Mouse (Mus musculus): Measurements from ENCODE around the gene Flrt1. TPM values are rescaled to one million over a fixed set of nuclear protein-coding genes. Genes with fewer than 3 reads are reported as not detected.
"Not testable (repeated sequence)": the region's sequence is repeated elsewhere in the genome, so short reads cannot be mapped to it uniquely, and the experiment has no call there.

Gene Flrt1
- total RNA-seq, 2 experiments from 2014 or later = 1.1 to 1.4 TPM

DNA sequence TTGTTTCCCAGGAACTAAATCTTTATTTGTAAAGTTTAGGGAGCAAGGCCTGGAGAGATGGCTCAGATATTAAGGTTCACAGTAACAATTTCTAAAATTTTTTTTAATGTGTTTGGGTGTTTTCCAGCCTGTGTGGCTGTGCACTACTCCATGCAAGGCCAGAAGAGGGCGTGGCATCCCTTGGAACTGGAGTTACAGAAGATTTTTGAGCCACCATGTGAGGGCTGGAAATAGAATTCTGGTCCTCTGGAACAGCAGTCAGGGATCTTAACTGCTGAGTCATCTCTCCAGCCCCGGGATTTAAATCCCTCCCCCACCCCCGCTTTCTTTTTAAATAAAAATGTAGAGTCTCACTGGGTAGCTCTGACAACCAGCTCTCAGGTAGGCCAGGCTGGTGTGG, 50.4 kb downstream of the Flrt1 start:
- no peak for DNase-seq (ENCODE audit: low spot score)
- intact Hi-C loops (cut with DNase I) = no loop called here

DNA sequence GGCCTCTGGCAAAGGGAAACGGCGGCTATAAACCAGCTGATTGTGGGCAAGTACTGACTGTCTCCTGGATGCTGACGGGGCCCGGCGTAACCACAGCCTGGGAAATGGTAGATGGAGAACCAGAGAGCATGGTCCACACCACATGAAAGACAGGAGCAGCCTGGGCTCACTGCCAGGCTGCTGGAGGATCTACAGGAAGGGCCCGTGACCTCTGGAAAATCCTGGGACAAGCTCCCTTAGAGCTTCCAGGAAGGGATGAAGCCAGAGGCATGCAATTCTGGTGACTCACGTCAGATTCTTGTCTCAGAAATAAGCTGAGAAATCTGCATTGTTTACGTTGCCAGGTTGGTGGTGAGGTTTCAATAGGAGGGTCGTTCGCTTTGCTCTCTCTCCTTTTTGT, 50.8 kb downstream of the Flrt1 start:
- no peak for DNase-seq (ENCODE audit: low spot score)
- intact Hi-C loops (cut with DNase I) = no loop called here

DNA sequence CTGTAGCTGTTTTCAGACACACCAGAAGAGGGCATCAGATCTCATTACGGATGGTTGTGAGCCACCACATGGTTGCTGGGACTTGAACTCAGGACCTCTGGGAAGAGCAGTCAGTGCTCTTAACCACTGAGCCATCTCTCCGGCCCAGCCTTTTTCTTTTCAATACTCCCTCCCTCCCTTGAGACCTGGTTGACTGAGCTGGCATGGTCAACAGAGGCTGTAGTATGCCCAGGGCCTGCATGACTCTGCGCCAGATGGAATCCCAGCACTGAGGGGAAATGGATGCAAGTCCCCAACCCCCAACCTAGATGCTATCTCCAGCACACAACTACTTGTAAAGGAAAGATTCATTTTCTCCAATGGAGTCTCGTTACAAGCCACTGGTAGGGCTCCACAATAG, 52.1 kb downstream of the Flrt1 start:
- intact Hi-C loops (cut with DNase I); DNase-seq (ENCODE audit: low spot score): not testable (repeated sequence)

DNA sequence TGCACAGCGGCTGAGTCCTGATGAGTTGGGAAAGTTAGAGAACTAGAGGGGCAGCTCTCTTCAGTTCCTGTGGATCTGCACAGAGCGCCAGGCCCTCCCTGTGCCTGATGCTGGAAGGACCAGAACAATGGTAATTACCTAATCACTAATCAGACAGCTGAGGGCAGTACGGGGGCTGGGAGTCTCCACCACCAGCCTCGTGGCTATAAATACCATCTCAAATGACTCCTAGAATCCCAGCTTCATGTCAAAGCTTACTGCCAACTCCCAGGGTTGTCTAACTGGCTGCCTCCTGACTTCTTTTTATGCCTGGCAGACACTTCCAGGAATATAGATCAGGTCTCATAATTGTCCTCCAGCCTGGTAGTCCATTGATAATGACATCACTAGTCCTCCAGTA, 60.8 kb downstream of the Flrt1 start:
- intact Hi-C loops (cut with DNase I) = no loop called here
- DNase-seq (ENCODE audit: low spot score) = no peak

DNA sequence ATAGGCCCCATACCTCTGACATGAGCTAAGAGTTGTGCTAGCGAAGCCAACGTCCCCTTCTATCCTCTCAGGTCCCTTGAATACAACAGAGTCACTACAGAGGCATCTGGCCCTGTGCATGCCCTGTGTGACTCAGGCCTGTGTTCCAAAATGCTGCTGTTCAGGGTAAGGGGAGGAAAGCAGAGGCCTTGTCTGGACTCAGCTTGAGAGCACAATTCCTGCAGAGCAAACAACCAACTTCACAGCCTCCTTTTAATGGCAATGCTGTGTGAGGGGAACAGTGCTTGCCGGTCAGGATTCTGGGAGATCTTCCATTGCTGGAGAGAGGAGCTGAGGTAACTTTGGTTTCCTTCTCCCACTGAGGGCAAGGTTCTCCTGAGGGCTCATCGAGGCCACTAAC, 61.2 kb downstream of the Flrt1 start:
- no peak for DNase-seq (ENCODE audit: low spot score)
- intact Hi-C loops (cut with DNase I) = no loop called here

Other genes starting within 250 kb of the Flrt1 start
- under 1 TPM; 0.55 to 0.73 TPM for gene Ccdc88b, start 247.5 kb downstream of the Flrt1 start, total RNA-seq (2021)
- 10 to 100 TPM; 29.2 to 32.6 TPM for gene Trmt112, start 196.0 kb downstream of the Flrt1 start, total RNA-seq (2021)
- gene Prdx5, start 195.6 kb downstream of the Flrt1 start, total RNA-seq (2021) = 100 to 1,000 TPM; 722 to 748 TPM
- gene Esrra, start 183.9 kb downstream of the Flrt1 start, total RNA-seq (2021) = 100 to 1,000 TPM; 146 to 156 TPM
- not detected for gene Catsperz, start 180.3 kb downstream of the Flrt1 start, total RNA-seq (2021)
- gene Kcnk4, start 171.2 kb downstream of the Flrt1 start, total RNA-seq (2021) = under 1 TPM; 0.20 to 0.36 TPM
- 10 to 100 TPM; 24.4 to 27.3 TPM for gene Bad, start 163.9 kb downstream of the Flrt1 start, total RNA-seq (2021)
- gene Gpr137, start 163.2 kb downstream of the Flrt1 start, total RNA-seq (2021) = 10 to 100 TPM; 35.0 to 38.8 TPM
- 100 to 1,000 TPM in 1 of 2 experiments, 10 to 100 TPM in 1; 83.5 to 112 TPM for gene Ppp1r14b, start 130.8 kb downstream of the Flrt1 start, total RNA-seq (2021)
- 10 to 100 TPM; 15.6 to 17.7 TPM for gene Plcb3, start 129.3 kb downstream of the Flrt1 start, total RNA-seq (2021)
- gene Fkbp2, start 125.2 kb downstream of the Flrt1 start, total RNA-seq (2021) = 10 to 100 TPM; 16.5 to 22.2 TPM
- 100 to 1,000 TPM; 410 to 431 TPM for gene Vegfb, start 118.1 kb downstream of the Flrt1 start, total RNA-seq (2021)
- gene Dnajc4, start 113.2 kb downstream of the Flrt1 start, total RNA-seq (2021) = 10 to 100 TPM; 48.2 to 56.1 TPM
- 10 to 100 TPM; 26.9 to 27.9 TPM for gene Nudt22, start 109.6 kb downstream of the Flrt1 start, total RNA-seq (2021)
- 10 to 100 TPM; 23.1 to 24.0 TPM for gene Trpt1, start 109.6 kb downstream of the Flrt1 start, total RNA-seq (2021)
- gene Fermt3, start 86.3 kb downstream of the Flrt1 start, total RNA-seq (2021) = 1 to 10 TPM; 4.4 to 4.7 TPM
- gene Stip1, start 65.8 kb downstream of the Flrt1 start, total RNA-seq (2021) = 100 to 1,000 TPM; 110 to 129 TPM
- 100 to 1,000 TPM; 240 to 243 TPM for gene Macrod1, start 48.9 kb downstream of the Flrt1 start, total RNA-seq (2021)
- 10 to 100 TPM; 74.7 to 82.3 TPM for gene Otub1, start 100.6 kb upstream of the Flrt1 start, total RNA-seq (2021)
- 100 to 1,000 TPM; 407 to 462 TPM for gene Cox8a, start 111.9 kb upstream of the Flrt1 start, total RNA-seq (2021)
- gene Naa40, start 135.5 kb upstream of the Flrt1 start, total RNA-seq (2021) = 10 to 100 TPM; 14.4 to 17.7 TPM
- gene Rcor2, start 161.6 kb upstream of the Flrt1 start, total RNA-seq (2021) = 1 to 10 TPM; 6.9 to 7.5 TPM
- 10 to 100 TPM; 49.4 to 55.3 TPM for gene Mark2, start 236.1 kb upstream of the Flrt1 start, total RNA-seq (2021)